Mouse (Mus musculus) midbrain, embryonic 15.5 days (tissue): ENCODE measurements at regions not wholly inside any gene's neighbourhood (a gene's known extent, or its start where the extent isn't known, plus 50 kb on each side); places are given as distances from the start of the nearest gene placed in this dataset.
A peak's percentile ranks its signal among the peaks of the same experiment; 100 is the strongest.
"Not testable (repeated sequence)": the region's sequence is repeated elsewhere in the genome, so short reads cannot be mapped to it uniquely, and the experiment has no call there.

Experiments used
- ATAC-seq: fragments of 200-750 bp; cut with Nextera tagmentation; replicated peaks from 2 replicates; pipeline ENCODE4 v1.8.0; 2017; ENCODE audit warnings: moderate TSS enrichment
- H3K27ac ChIP-seq: fragments of 300-500 bp; sonication (generic); 2 replicates; pipeline ENCODE4 v1.5.1; 2015; ENCODE audit warnings: mild to moderate bottlenecking, inconsistent platforms
- H3K27me3 ChIP-seq: fragments of 300-500 bp; sonication (generic); replicated peaks from 2 replicates; pipeline ENCODE4 v1.6.1; 2015; ENCODE audit warnings: inconsistent platforms
- H3K36me3 ChIP-seq: fragments of 300-500 bp; sonication (generic); replicated peaks from 2 replicates; pipeline ENCODE4 v1.6.1; 2015; ENCODE audit warnings: inconsistent platforms
- H3K4me1 ChIP-seq: fragments of 300-500 bp; sonication (generic); 2 replicates; pipeline ENCODE4 v1.6.1; 2015; ENCODE audit warnings: inconsistent platforms
- H3K4me2 ChIP-seq: fragments of 300-500 bp; sonication (generic); 2 replicates; pipeline ENCODE4 v1.6.1; 2015; ENCODE audit warnings: inconsistent platforms, mild to moderate bottlenecking, moderate library complexity
- H3K4me3 ChIP-seq: fragments of 300-500 bp; sonication (generic); 2 replicates; pipeline ENCODE4 v1.5.1; 2015; ENCODE audit warnings: mild to moderate bottlenecking, inconsistent platforms
- H3K9ac ChIP-seq: fragments of 300-500 bp; sonication (generic); 2 replicates; pipeline ENCODE4 v1.6.1; 2015; ENCODE audit warnings: mild to moderate bottlenecking, inconsistent platforms
- H3K9me3 ChIP-seq: fragments of 300-500 bp; sonication (generic); 2 replicates; pipeline ENCODE4 v1.6.1; 2016; ENCODE audit warnings: inconsistent platforms
- WGBS: fragments of 180-500 bp; shearing (Covaris S2); methylation state at CpG from one replicate; pipeline ENCODE4 v1.1.7; 2015; ENCODE audit warnings: mixed read lengths; 5-methylcytosine and 5-hydroxymethylcytosine counted together

DNA sequence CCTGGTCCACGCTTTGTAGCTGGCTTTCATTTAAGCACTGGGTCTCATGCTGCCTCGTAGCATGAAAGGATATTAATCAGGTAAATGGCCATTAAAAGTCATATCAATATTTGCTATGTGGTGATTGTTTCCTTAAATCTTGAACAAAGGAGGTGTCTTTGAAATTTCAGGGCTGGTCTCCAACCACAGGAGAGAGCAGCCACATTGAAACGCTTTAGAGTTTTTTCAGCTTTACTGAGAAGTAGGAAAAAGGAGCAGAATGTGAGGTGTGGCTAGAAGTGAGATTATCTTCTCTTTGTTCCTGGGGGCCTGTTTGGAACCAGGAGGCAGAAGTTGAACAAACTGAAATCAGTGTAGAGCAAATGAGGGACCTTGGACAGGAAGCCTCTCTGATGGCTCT, 311.7 kb downstream of the Tox3 start:
- no peak overlapping the region for H3K9ac ChIP-seq
- H3K4me1 ChIP-seq, result no peaks in the 10 kb centered on the region

DNA sequence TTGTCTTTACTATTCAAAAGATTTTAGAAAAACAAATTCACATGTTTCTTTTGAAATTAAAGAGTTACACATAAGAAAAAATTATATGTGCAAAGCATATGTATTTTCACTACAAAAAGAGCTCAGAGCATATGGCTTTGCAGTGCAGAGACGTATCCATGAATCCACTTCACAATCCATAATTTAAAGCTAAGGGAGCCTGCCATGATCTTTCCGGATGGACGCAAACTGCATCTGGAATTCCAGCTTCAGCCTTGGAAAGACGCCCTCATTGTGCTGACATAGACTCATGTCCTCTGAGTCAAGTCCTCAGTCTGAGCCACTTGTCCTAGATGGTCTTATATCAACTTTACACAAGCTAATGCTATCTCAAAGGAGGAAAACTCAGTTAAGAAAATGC, 315.6 kb downstream of the Tox3 start:
- Histone ChIP-seq H3K9ac (no peak overlapping the region), H3K4me2 (no peak overlapping the region), H3K4me3 (no peak overlapping the region), H3K27me3 (no peaks in the 10 kb centered on the region), H3K27ac (no peak overlapping the region), H3K9me3 (no peaks in the 10 kb centered on the region), H3K4me1 (no peaks in the 10 kb centered on the region), H3K36me3 (no peaks in the 10 kb centered on the region)
- no peak for ATAC-seq
- 94% methylated on average over 4 of the region's 4 CpGs for WGBS

More for the DNA sequence above, 311.7 kb downstream of the Tox3 start:
- no peaks in the 10 kb centered on the region for H3K27me3 ChIP-seq
- no peak for ATAC-seq
- H3K4me2 ChIP-seq, result no peak overlapping the region
- no peak overlapping the region for H3K4me3 ChIP-seq
- no peaks in the 10 kb centered on the region for H3K36me3 ChIP-seq
- 64% methylated on average over 3 of the region's 3 CpGs for WGBS
- peak overlapping the region; percentile 15; the same call in 1 of the 2 replicates for H3K27ac ChIP-seq
- H3K9me3 ChIP-seq, result peaks cover 4% of the 10 kb centered on the region; the same call in 1 of the 2 replicates

DNA sequence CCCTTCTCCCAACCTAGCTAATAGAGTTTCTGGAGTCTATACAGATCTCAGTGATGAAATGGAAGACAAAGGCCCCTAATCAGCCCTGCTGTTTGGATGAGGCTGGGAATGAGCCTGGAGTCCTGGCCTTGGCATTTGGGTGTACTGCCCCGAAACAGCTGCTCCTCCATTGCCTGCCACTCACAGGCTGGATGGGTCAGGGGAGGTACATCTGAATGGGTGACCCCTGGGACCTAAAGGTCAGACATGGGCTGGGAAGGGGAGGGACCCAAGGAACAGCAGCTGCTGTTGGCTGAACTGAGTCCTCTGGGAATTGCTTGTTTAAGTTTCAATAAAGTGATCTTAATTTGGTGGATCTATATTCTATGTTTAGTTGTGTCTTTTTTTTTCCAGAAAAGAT, 316.9 kb downstream of the Tox3 start:
- Histone ChIP-seq H3K4me2 (no peak overlapping the region), H3K36me3 (no peaks in the 10 kb centered on the region), H3K4me3 (no peak overlapping the region), H3K9me3 (no peaks in the 10 kb centered on the region), H3K9ac (no peak overlapping the region), H3K27ac (no peak overlapping the region), H3K4me1 (no peaks in the 10 kb centered on the region), H3K27me3 (no peaks in the 10 kb centered on the region)
- 24% methylated on average over 1 of the region's 1 CpGs for WGBS
- no peak for ATAC-seq

DNA sequence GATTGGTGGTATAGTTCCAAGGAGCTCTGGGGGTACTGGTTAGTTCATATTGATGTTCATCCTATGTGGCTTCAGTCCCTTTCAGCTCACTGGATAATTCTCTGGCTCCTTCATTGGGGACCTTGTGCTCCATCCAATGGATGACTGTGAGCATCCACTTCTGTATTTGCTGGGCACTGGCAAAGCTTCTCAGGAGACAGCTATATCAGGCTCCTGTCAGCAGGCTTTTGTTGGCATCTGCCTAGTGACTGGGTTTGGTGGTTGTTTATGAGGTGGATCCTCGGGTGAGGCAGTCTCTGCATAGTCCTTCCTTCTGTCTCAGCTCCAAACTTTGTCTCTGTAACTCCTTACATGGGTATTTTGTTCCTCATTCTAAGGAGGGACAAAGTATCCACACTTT, 330.2 kb downstream of the Tox3 start:
- H3K36me3 ChIP-seq, H3K27ac ChIP-seq, H3K27me3 ChIP-seq, H3K9me3 ChIP-seq, H3K4me3 ChIP-seq, ATAC-seq, H3K4me2 ChIP-seq, H3K9ac ChIP-seq, H3K4me1 ChIP-seq: not testable (repeated sequence)
- 69% methylated on average over 1 of the region's 1 CpGs for WGBS

DNA sequence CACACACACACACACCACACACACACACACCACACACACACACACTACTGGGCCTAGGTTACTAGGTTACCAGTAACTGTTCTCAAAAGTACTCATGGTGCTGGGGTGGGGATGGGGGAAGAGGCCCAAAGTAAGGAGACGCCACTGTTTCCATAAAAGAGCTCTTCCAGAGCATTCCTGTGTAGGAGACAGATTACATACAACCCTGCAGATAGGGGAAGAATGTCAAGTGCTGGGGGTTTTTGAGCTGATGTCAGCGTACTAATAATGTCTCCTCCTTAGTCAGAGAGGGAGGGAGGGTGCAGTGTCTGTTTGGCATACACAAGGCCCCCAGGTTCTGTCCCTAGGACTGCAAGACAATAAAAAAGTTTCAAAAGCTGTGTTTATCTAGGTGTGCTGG, 334.4 kb downstream of the Tox3 start:
- Histone ChIP-seq H3K27me3 (no peaks in the 10 kb centered on the region), H3K4me2 (no peak overlapping the region), H3K4me3 (no peak overlapping the region), H3K9ac (no peak overlapping the region), H3K9me3 (no peaks in the 10 kb centered on the region), H3K4me1 (no peaks in the 10 kb centered on the region), H3K36me3 (no peaks in the 10 kb centered on the region), H3K27ac (no peak overlapping the region)
- 88% methylated on average over 2 of the region's 2 CpGs for WGBS
- no peak for ATAC-seq

DNA sequence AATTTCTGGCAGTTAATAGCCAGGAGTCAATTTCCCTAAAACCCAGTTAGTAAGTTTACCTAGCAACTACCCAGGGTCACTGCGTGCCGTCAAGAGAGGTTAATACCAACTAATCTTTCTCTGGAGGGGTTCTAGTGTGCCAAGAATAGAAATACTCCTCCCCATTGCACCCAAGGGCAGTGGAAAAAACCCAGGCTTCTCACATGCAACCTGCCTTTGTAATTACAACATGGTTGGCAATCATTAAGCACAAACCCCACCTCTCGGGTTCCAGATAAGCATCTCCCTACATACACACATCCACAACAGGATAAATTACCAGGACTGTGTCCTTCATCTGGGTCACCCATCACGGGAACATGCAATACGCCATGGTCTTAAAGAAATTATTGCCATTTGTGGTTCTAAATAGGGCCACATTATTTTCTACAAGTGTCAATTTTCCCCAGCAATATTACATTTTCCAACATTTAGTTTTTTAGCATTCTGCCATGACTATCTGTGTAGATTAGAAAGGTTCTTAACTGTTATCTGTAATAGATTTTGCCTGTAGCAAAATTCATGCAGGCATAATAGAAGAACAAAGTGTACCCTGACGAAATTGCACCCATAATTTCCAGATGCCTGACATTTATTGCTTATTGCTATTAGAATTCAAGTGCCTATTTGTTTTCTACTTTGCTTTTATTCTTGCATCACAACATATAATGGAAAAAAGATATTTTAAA, 336.3 kb downstream of the Tox3 start:
- 72% methylated on average over 6 of the region's 6 CpGs for WGBS

DNA sequence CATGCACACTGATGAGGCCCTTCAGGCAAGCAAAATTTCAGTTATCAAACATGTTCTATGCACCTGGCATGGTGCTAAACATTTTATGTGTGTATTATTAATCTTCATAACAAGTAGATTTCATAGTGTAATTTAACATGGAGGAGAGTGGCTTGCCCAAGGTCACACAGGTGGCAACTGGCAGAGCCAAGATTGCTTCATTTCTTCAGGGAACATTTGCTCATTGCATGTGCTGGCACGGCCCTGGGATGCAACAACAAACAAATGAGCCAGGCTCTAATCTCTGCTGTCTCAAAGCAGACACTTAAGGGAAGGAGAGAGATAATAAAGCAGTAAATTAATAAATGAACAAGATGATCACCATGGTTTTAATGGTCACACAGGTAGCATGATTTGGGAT, 338.7 kb downstream of the Tox3 start:
- no peaks in the 10 kb centered on the region for H3K4me1 ChIP-seq

More for the DNA sequence above, 336.3 kb downstream of the Tox3 start:
- no peak overlapping the region for H3K9ac ChIP-seq
- no peaks in the 10 kb centered on the region for H3K27me3 ChIP-seq
- no peaks in the 10 kb centered on the region for H3K36me3 ChIP-seq
- ATAC-seq, result no peak
- H3K4me3 ChIP-seq, result no peak overlapping the region
- no peaks in the 10 kb centered on the region for H3K4me1 ChIP-seq
- H3K4me2 ChIP-seq, result no peak overlapping the region
- H3K9me3 ChIP-seq, result peaks cover 1% of the 10 kb centered on the region; the same call in 1 of the 2 replicates
- no peak overlapping the region for H3K27ac ChIP-seq

DNA sequence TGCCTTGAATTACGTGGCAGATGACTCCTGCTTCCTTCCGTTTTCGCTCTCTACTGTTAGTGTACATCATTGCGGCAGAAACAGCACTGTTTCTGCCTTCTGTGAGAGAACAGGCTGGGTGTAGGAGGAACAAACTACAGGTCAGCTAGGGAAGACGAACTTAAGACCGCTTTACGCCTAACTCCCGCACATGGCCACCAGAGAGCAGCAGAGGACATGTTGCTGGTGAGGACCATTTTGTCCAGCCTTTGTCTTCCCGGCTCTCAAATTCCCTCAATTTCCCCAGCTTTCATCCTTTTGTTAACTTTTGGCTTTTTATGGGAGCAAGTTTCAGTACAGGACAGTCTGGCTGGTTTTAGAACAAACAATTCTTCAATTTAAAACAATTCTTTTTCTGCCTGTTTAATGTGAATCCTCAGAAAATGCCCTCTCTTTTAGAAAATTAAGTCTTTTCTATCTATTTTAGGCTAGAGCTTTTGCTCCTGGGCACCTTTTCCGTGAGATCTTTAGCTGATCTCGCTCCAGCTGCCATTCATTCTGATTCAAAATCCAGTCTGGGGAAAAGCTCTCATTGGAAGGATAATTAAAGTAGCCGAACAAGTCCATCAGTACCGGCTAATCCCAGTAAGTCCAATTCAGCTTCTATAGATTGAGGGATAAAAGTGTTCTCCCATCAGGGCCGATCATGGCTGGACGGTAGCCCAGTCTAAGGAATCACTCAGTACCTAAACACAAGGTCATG, 347.1 kb downstream of the Tox3 start:
- Histone ChIP-seq H3K4me3 (no peak overlapping the region), H3K36me3 (no peaks in the 10 kb centered on the region), H3K9me3 (no peaks in the 10 kb centered on the region), H3K9ac (no peak overlapping the region), H3K27me3 (no peaks in the 10 kb centered on the region), H3K4me2 (no peak overlapping the region), H3K4me1 (peaks cover 5% of the 10 kb centered on the region), H3K27ac (0 out of 2 replicates have a peak overlapping the region, but pooled peaks have one; percentile 53)
- no peak for ATAC-seq
- WGBS, result 18% methylated on average over 15 of the region's 15 CpGs

More for the DNA sequence above, 338.7 kb downstream of the Tox3 start:
- WGBS, result 81% methylated on average over 1 of the region's 1 CpGs
- Histone ChIP-seq H3K27ac (no peak overlapping the region), H3K4me3 (no peak overlapping the region), H3K36me3 (no peaks in the 10 kb centered on the region), H3K4me2 (no peak overlapping the region), H3K9me3 (peaks cover 4% of the 10 kb centered on the region; the same call in 1 of the 2 replicates), H3K9ac (no peak overlapping the region), H3K27me3 (no peaks in the 10 kb centered on the region)
- no peak for ATAC-seq

DNA sequence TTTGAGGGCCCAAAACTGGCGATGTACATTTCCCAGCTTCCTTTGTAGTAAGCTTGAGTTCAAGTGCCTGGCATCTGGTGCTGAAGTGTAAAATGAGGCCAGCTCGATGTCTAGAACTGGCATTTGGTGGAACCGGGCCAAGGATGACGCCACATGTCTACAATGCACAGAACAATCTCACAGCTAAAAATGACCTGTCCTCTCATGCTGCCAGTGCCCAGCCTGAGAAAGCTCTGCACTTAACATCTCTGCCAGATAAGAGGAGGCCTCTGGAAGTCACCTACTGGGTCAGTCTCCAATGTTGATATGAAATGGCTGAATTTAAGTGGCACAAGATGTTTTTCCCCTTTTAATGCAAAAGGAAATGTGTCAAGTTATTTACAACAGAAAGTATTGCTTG, 354.4 kb downstream of the Tox3 start:
- Histone ChIP-seq H3K9ac (no peak overlapping the region), H3K4me3 (no peak overlapping the region), H3K4me2 (no peak overlapping the region), H3K9me3 (no peaks in the 10 kb centered on the region), H3K27ac (no peak overlapping the region), H3K36me3 (no peaks in the 10 kb centered on the region), H3K27me3 (no peaks in the 10 kb centered on the region), H3K4me1 (no peaks in the 10 kb centered on the region)
- ATAC-seq, result no peak
- WGBS, result 91% methylated on average over 4 of the region's 4 CpGs

DNA sequence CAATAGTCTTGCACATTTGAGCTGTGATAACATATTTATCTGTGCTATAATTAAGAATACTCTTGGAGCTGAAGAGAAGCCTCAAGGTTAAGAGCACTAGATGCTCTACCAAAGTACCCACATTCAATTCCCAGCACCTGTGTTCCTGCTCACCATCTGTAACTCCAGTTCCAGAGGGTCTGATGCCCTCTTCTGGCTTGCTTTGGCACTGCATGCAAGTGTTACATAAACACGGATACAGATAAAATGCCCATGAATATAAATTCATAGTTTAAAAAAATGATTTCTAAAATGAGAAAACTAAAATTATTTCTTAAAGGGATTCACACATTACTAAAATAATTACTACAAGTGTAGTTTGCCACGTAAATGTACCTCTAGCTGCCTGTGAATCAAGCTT, 364.3 kb downstream of the Tox3 start:
- 86% methylated on average over 2 of the region's 2 CpGs for WGBS

DNA sequence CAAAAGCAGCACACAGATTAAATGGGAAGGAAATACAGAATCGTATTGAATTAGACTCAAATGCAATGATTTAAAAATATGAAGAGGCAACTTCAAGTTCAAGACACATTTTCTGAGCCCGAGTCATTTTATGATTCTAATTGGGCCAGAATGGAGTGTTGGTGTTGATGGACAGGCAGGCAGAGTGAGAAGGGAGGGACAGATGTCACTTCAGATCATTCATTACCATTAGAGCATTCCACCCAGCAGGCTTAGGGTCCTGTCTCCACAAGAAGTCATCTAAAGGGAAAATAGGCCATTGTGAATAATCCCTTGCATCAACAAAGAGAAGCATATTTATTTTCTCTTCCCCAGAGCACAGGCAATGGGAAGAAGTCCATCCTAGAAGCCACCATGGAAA, 365.6 kb downstream of the Tox3 start:
- no peaks in the 10 kb centered on the region for H3K9me3 ChIP-seq
- no peak overlapping the region for H3K4me2 ChIP-seq
- 0 out of 2 replicates have a peak, but pooled peaks cover 5% of the 10 kb centered on the region for H3K4me1 ChIP-seq
- H3K9ac ChIP-seq, result no peak overlapping the region
- 53% methylated on average over 2 of the region's 2 CpGs for WGBS
- no peak overlapping the region for H3K27ac ChIP-seq
- no peaks in the 10 kb centered on the region for H3K27me3 ChIP-seq
- no peaks in the 10 kb centered on the region for H3K36me3 ChIP-seq
- no peak for ATAC-seq
- no peak overlapping the region for H3K4me3 ChIP-seq

More for the DNA sequence above, 364.3 kb downstream of the Tox3 start:
- Histone ChIP-seq H3K27me3 (no peaks in the 10 kb centered on the region), H3K4me3 (no peak overlapping the region), H3K4me1 (0 out of 2 replicates have a peak, but pooled peaks cover 5% of the 10 kb centered on the region), H3K36me3 (no peaks in the 10 kb centered on the region), H3K9me3 (no peaks in the 10 kb centered on the region), H3K9ac (no peak overlapping the region), H3K27ac (no peak overlapping the region), H3K4me2 (no peak overlapping the region)
- no peak for ATAC-seq

DNA sequence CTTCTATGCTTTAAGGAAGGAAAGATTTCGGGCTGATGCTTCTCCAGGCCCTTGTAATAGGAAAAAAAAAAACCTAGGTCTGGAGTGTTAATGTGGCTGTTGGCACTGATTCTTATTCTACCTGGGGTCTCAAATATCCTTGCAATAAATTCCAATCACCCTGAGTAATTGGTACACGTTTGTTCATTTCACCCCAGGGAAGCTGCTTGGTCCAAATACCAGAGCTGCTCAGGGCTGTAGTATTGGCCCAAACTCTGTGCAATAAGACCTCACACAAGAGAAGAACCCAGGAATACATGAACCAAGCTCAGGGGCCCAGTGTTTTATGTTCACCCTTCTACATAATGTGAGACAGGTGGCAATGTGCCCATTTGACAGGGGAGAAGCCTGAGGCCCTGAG, 366.8 kb downstream of the Tox3 start:
- Histone ChIP-seq H3K4me1 (0 out of 2 replicates have a peak, but pooled peaks cover 5% of the 10 kb centered on the region), H3K36me3 (no peaks in the 10 kb centered on the region), H3K27ac (peak overlapping the region; percentile 24; the same call in 1 of the 2 replicates), H3K4me3 (no peak overlapping the region), H3K9ac (no peak overlapping the region), H3K4me2 (no peak overlapping the region), H3K27me3 (no peaks in the 10 kb centered on the region), H3K9me3 (no peaks in the 10 kb centered on the region)
- WGBS, result 78% methylated on average over 2 of the region's 2 CpGs
- no peak for ATAC-seq
